Mouse (Mus musculus): ENCODE measurements at regions not wholly inside any gene's neighbourhood (a gene's known extent, or its start where the extent isn't known, plus 50 kb on each side); places are given as distances from the start of the nearest gene placed in this dataset.

DNA sequence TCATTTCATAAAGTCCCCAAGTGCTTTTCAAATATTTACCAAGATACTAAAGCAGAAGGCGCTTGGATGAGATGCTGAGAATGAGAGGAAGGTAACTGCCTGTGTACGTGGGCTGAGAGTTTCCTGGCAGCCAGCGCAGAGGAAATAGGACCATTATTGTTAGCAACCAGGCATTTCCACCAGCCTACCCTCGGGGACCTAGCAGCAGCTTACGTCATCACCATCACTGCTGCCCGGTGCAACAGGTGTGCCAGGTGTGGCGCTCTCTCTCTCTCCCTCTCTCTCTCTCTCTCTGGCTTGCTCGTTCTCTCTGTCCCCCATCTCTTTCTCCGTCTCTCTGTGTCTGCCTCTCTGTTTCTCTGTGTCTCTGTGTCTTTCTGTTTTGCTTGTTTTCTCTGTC is 55.1 kb upstream of the Fam222a start:
- no peak overlapping the region for H3K4me3 ChIP-seq
- H3K27me3 ChIP-seq: peaks cover 20% of the 10 kb centered on the region; the same call in 1 of the 2 replicates
- no peak overlapping the region for H3K4me2 ChIP-seq (replicated peaks)
- H3K36me3 ChIP-seq: no peaks in the 10 kb centered on the region
- 29% methylated on average over 9 of the region's 9 CpGs for WGBS
- H3K27ac ChIP-seq (replicated peaks): no peak overlapping the region
- H3K9me3 ChIP-seq: no peaks in the 10 kb centered on the region
- peaks cover 18% of the 10 kb centered on the region for H3K4me1 ChIP-seq
- no peak overlapping the region for H3K9ac ChIP-seq (replicated peaks)
- no peak for ATAC-seq (replicated peaks)

DNA sequence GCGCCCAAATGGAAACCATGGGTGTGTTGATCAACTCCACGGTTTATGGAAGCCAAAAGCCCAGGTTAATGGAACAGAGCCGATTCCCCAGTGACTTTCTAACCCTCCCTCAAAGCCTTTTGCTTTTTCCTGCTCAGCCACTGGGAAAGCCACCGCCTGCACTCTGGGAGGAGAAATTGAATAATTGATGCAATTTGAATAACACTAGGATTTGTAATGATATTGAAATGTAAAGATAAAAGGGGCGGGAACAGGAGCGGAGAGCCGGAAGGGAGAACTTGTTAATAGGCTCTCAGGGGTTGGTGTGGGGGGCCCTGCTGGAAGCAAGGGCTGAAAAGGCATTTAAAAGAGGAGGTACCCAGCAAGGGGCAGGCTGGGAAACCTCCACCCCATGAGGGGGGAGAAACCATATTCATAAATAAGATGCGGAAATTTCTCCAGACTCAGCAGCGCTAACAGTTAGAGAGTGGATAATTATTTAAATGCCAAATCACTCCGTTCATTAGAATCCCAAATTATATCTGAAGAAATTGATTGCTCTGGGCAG is 53.8 kb upstream of the Fam222a start:
- Histone ChIP-seq H3K27me3 (peaks cover 20% of the 10 kb centered on the region; the same call in 1 of the 2 replicates), H3K9ac (replicated peaks) (no peak overlapping the region), H3K4me2 (replicated peaks) (peak overlapping the region; percentile 22), H3K4me1 (peaks cover 18% of the 10 kb centered on the region), H3K27ac (replicated peaks) (peak overlapping the region; percentile 35), H3K9me3 (no peaks in the 10 kb centered on the region), H3K36me3 (no peaks in the 10 kb centered on the region), H3K4me3 (0 out of 2 replicates have a peak overlapping the region, but pooled peaks have one; percentile 3)
- WGBS: 3% methylated on average over 10 of the region's 10 CpGs
- ATAC-seq (replicated peaks): peak; percentile 43; the same call in 1 of the 2 replicates

DNA sequence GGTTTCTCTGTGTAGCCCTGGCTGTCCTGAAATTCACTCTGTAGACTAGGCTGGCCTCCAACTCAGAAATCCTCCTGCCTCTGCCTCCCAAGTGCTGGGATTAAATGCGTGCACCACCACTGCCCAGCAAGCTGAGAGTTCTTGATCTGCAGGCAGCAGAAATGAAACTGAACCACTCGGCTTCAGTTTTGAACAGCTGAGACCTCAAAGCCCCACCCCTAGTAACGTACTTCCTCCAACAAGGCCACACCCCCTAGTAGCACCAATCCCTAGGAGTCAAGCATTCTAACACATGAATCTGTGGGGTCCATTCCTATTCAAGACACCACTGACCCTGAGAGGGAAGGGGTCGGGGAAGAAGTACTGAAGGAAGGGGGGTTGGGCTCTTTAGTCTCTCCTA is 50.8 kb upstream of the Fam222a start:
- Histone ChIP-seq H3K27me3 (peaks cover 20% of the 10 kb centered on the region; the same call in 1 of the 2 replicates), H3K4me3 (no peak overlapping the region), H3K4me1 (peaks cover 18% of the 10 kb centered on the region), H3K4me2 (replicated peaks) (no peak overlapping the region), H3K9me3 (no peaks in the 10 kb centered on the region), H3K9ac (replicated peaks) (no peak overlapping the region), H3K36me3 (no peaks in the 10 kb centered on the region), H3K27ac (replicated peaks) (no peak overlapping the region)
- 93% methylated on average over 4 of the region's 4 CpGs for WGBS
- ATAC-seq (replicated peaks): no peak

DNA sequence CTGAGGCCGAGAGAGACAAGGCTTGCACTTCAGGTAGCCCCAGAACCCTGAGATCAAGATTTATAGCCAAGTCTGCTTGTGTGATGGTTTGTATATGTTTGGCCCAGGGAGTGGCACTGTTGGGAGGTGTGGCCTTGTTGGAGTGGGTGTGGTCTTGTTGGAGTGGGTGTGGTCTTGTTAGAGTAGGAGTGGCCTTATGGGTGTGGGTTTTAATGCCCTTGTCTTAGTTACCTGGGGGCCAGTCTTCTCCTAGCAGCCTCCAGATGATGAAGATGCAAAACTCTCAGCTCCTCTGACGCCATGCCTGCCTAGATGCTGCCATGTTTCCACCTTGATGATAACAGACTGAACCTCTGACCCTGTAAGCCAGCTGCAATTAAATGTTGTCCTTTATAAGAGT is 49.8 kb upstream of the Fam222a start:
- Histone ChIP-seq H3K9me3 (no peaks in the 10 kb centered on the region), H3K4me2 (replicated peaks) (no peak overlapping the region), H3K9ac (replicated peaks) (no peak overlapping the region), H3K36me3 (no peaks in the 10 kb centered on the region), H3K4me3 (no peak overlapping the region), H3K27ac (replicated peaks) (no peak overlapping the region), H3K4me1 (peaks cover 15% of the 10 kb centered on the region), H3K27me3 (peaks cover 16% of the 10 kb centered on the region; the same call in 1 of the 2 replicates)
- WGBS: 89% methylated on average over 2 of the region's 2 CpGs
- no peak for ATAC-seq (replicated peaks)

Measured in forebrain, embryonic 15.5 days (tissue).